Comparison of ENCODE assay signal across 10 mouse cellular contexts in genomic region chr3:105453214-105453950, GRCm38 (mm10). TPM values are rescaled to one million over a fixed set of nuclear protein-coding genes. Genes with fewer than 3 reads are reported as not detected.
DNase-seq lines count a peak whose midpoint lies in the region; ATAC-seq and TF ChIP-seq lines count a peak whose summit lies in the region.
"Had no signal": no experiment of that assay in that cellular context is flagged by ENCODE, and none has a peak within 500 bp of the region (broad histone marks: within the 10 kb centered on the region; RNA-seq: fewer than 3 reads in every experiment).

No protein-coding gene starts in this region.

- peak overlapping the region; percentile 57 for H3K4me3 ChIP-seq in heart, adult 2 months
- peak overlapping the region; percentile 69 for H3K4me3 ChIP-seq in E14TG2a.4 (replicated peaks; ENCODE audit: low read length)
- H3K4me3 ChIP-seq in forebrain, embryonic 14.5 days (ENCODE audit: low read depth, low read length) = peak overlapping the region; percentile 74
- peak overlapping the region; percentile 55 for H3K4me3 ChIP-seq in liver, embryonic 12.5 days

- DNase-seq in heart, adult 2 months = no peak
- no peak for DNase-seq in heart, adult 8-10 months (ENCODE audit: low spot score)
- peak; percentile 59 for DNase-seq in forebrain, embryonic 14.5 days (ENCODE audit: low spot score)
- no peak for DNase-seq in layer of hippocampus, postnatal 10 days (ENCODE audit: low spot score in 2 of 2)
- DNase-seq in cerebellum, postnatal 4 days (ENCODE audit: low spot score in 2 of 2) = no peak

- no peak for TF ChIP-seq POLR2A in heart, adult 2 months (IDR thresholded peaks at IDR 0.05; ENCODE audit: insufficient read depth, low read depth, low read length)

- H3K4me1 ChIP-seq in heart, adult 2 months (ENCODE audit: control insufficient read depth, insufficient read depth, low read length) = no peaks in the 10 kb centered on the region
- peaks cover 29% of the 10 kb centered on the region for H3K4me1 ChIP-seq in E14TG2a.4 (replicated peaks; ENCODE audit: low read depth, low read length)
- H3K4me1 ChIP-seq in forebrain, embryonic 14.5 days (ENCODE audit: control insufficient read depth, insufficient read depth, low read length) = peaks cover 12% of the 10 kb centered on the region
- peaks cover 19% of the 10 kb centered on the region for H3K4me1 ChIP-seq in liver, embryonic 12.5 days

- no peak for TF ChIP-seq CTCF in heart, adult 2 months (IDR thresholded peaks at IDR 0.05)
- no peak for TF ChIP-seq CTCF in E14TG2a.4 (conservative IDR thresholded peaks at IDR 0.05; ENCODE audit: low read length)

- no peak for ATAC-seq in forebrain, embryonic 14.5 days
- no peak for ATAC-seq in liver, embryonic 12.5 days
- no peak for ATAC-seq in erythroid progenitor cell, adult 5-6 weeks (replicated peaks; ENCODE audit: low FRiP score, poor library complexity, severe bottlenecking)
- ATAC-seq: CD4-positive, CD25-positive, alpha-beta regulatory T cell, adult 4 months had no signal

- no peak for TF ChIP-seq EP300 in heart, adult 2 months (IDR thresholded peaks at IDR 0.05; ENCODE audit: insufficient read depth, low read depth, low read length)

- intact Hi-C loops in heart, adult 2 months (cut with DNase I) = loop anchor here (2.0 kb wide), 1 partner anchor 85 kb away; no protein-coding TSS in a partner anchor

- no peaks in the 10 kb centered on the region for H3K79me2 ChIP-seq in heart, adult 2 months (replicated peaks; ENCODE audit: control insufficient read depth, insufficient read depth, low read length)

- H3K4me2 ChIP-seq in forebrain, embryonic 14.5 days (ENCODE audit: low read length) = peak overlapping the region; percentile 99
- peak overlapping the region; percentile 76; the same call in 1 of the 2 replicates for H3K4me2 ChIP-seq in liver, embryonic 12.5 days

- WGBS in heart, adult 2 months = 6% methylated on average over 19 of the region's 19 CpGs
- WGBS in forebrain, embryonic 14.5 days = 2% methylated on average over 19 of the region's 19 CpGs
- WGBS in liver, embryonic 12.5 days (ENCODE audit: insufficient replicate concordance) = 6% methylated on average over 19 of the region's 19 CpGs

- H3K36me3 ChIP-seq in heart, adult 2 months (ENCODE audit: control insufficient read depth, insufficient read depth, low read length) = no peaks in the 10 kb centered on the region
- no peaks in the 10 kb centered on the region for H3K36me3 ChIP-seq in E14TG2a.4 (ENCODE audit: insufficient read depth, low read length)
- no peaks in the 10 kb centered on the region for H3K36me3 ChIP-seq in forebrain, embryonic 14.5 days (ENCODE audit: control insufficient read depth, insufficient read depth, low read length)
- no peaks in the 10 kb centered on the region for H3K36me3 ChIP-seq in liver, embryonic 12.5 days

- no peaks in the 10 kb centered on the region for H3K9me3 ChIP-seq in E14TG2a.4 (ENCODE audit: low read length)
- no peaks in the 10 kb centered on the region for H3K9me3 ChIP-seq in forebrain, embryonic 14.5 days (replicated peaks; ENCODE audit: control insufficient read depth, low read length)
- no peaks in the 10 kb centered on the region for H3K9me3 ChIP-seq in liver, embryonic 12.5 days (replicated peaks)

- peak overlapping the region; percentile 96 for H3K9ac ChIP-seq in heart, adult 2 months (ENCODE audit: low read depth, low read length)
- H3K9ac ChIP-seq in forebrain, embryonic 14.5 days (ENCODE audit: low read length) = peak overlapping the region; percentile 92
- no peak overlapping the region for H3K9ac ChIP-seq in liver, embryonic 12.5 days

- H3K27me3 ChIP-seq in heart, adult 2 months (ENCODE audit: control insufficient read depth, insufficient read depth, low read length) = peaks cover 4% of the 10 kb centered on the region
- H3K27me3 ChIP-seq in E14TG2a.4 (ENCODE audit: insufficient read depth, low read length) = peaks cover 92% of the 10 kb centered on the region
- peaks cover 8% of the 10 kb centered on the region; the same call in 1 of the 2 replicates for H3K27me3 ChIP-seq in forebrain, embryonic 14.5 days (replicated peaks; ENCODE audit: control insufficient read depth, insufficient read depth, low read length)
- peaks cover 92% of the 10 kb centered on the region for H3K27me3 ChIP-seq in liver, embryonic 12.5 days (replicated peaks)

- peak overlapping the region; percentile 74 for H3K27ac ChIP-seq in heart, adult 2 months
- H3K27ac ChIP-seq in forebrain, embryonic 14.5 days (ENCODE audit: low read depth, low read length) = no peak overlapping the region
- no peak overlapping the region for H3K27ac ChIP-seq in liver, embryonic 12.5 days

RNA-seq across cellular contexts. Expression of gene Kcnd3, which starts 1.3 kb away (rescaled TPM):
- total RNA-seq in heart, adult 2 months (2021) = 10 to 100 TPM in 1 of 2 experiments, 1 to 10 TPM in 1; 9.0 to 11.8 TPM
- polyA plus RNA-seq in heart, adult 2 months (2012; rRNA removed) = 8.4 and 14.6 TPM in 2 replicates
- 10 to 100 TPM; 10.1 to 14.5 (median 12.3) TPM for total RNA-seq in heart, adult 8-10 months (2022)
- polyA plus RNA-seq in forebrain, embryonic 14.5 days (2014; fragmentation: Nextera tagmentation; extraction: Ambion mirVana) = 6.3 and 7.7 TPM in 2 replicates
- polyA plus RNA-seq in liver, embryonic 12.5 days (2016; fragmentation: Nextera tagmentation; extraction: Ambion mirVana) = 0.20 and 0.26 TPM in 2 replicates
- not detected in 2 replicates for total RNA-seq in erythroid progenitor cell, adult 5-6 weeks (2015; ENCODE audit: low replicate concordance)
- not detected in 2 replicates for total RNA-seq in erythroid progenitor cell, adult 5-6 weeks (2017; ENCODE audit: low replicate concordance)
- 10 to 100 TPM; 40.5 to 43.4 TPM for total RNA-seq in layer of hippocampus, postnatal 10 days (2021)
- total RNA-seq: neutrophil, adult 5-6 weeks had no signal

Comparison
In these comparisons a context has a peak if more than half of its experiments do, and no peak if none do; other contexts are left out.
1. RNA of gene Kcnd3, which starts 1.3 kb away (total RNA-seq): 40.5 to 43.4 TPM in layer of hippocampus, postnatal 10 days, 10.1 to 14.5 TPM in heart, adult 8-10 months and 9.0 to 11.8 TPM in heart, adult 2 months; not detected in erythroid progenitor cell, adult 5-6 weeks; every median in the first group is over 4 times any median in the second.
2. Peak in every context shown above with its lines, with median percentiles within 50 percentile points of each other: H3K4me3 ChIP-seq.